Mouse (Mus musculus) ovary, postnatal 36 days (tissue): ENCODE measurements around the gene Tor1b.
"Not testable (repeated sequence)": the region's sequence is repeated elsewhere in the genome, so short reads cannot be mapped to it uniquely, and the experiment has no call there.

Experiments
- DNase-seq: peaks from one replicate; pipeline ENCODE4 v3.0.0; 2022; ENCODE audit warnings: low spot score, mixed read lengths

Gene Tor1b

GRCm38 (mm10) chr2:30931922-30932321 lies 20.8 kb upstream of the Tor1b start:
- DNase-seq, result no peak

- DNase-seq, result no peak
Measured at GRCm38 (mm10) chr2:30933032-30933431, 19.7 kb upstream of the Tor1b start.

DNA sequence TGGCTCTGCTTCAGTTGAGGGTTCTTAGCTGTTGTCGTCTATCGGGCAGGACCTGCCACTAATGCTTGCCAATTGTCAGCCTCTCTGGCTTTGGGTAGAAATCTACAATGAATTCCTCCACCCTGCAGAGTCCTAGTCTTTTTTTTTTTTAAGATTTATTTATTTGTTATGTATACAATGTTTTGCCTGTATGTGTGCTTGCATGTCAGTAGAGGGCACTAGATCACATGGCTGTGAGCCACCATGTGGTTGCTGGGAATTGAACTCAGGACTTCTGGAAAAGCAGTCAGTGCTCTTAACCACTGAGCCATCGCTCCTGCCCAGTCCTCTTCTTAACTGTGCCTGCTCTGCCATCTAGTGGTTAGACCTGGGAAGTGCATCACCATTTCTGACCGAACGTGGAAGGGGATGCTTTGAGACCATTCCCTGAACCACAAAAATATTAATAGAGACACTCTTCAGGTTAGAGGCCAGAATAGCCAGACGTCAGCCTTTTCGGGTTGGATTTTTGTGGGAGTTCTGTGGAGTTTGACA lies 18.8 kb upstream of the Tor1b start:
- DNase-seq, result peak; percentile 69

DNA sequence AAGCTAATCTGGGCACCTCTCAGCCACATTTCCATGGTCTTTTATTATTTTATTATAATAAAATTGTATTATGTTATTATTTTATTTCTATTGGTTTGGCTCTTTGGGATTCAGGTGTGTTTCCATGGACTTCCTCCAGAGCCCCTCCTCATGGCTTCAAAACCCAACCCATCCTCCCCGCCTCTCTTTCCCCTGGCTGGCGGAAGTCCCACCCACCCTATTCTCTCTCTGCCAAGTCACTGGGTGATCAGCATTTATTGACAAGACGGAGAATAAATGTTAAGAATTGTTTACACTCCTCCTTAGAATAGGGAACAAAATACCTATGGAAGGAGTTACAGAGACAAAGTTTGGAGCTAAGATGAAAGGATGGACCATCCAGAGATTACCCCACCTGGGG lies 16.0 kb upstream of the Tor1b start:
- DNase-seq, result no peak

GRCm38 (mm10) chr2:30937731-30938130 lies 15.0 kb upstream of the Tor1b start:
- DNase-seq, result no peak

DNA sequence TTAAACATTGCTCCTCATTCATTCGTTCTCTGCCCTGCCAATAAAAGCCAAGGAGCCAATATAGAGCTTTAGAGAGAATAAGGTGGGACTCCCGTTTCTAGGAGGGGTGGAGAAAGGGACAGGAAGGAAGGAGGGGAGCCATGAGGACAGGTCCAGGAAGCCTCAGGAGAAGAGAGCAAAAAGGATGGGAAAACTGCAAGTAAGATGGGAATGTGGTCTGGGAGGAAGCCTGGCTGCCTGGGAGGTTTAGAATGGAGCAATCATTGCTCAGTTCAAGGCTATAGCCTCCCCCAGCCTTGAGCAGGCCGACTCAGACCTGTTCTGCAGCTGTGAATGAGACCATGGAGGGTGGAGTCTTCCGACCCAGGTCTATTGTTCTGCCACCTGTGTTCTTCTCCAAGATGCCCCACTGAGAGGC lies 14.2 kb upstream of the Tor1b start:
- no peak for DNase-seq

GRCm38 (mm10) chr2:30941586-30941985 lies 11.2 kb upstream of the Tor1b start:
- DNase-seq, result no peak

GRCm38 (mm10) chr2:30942116-30942515 lies 10.6 kb upstream of the Tor1b start:
- not testable (repeated sequence) for DNase-seq

DNA sequence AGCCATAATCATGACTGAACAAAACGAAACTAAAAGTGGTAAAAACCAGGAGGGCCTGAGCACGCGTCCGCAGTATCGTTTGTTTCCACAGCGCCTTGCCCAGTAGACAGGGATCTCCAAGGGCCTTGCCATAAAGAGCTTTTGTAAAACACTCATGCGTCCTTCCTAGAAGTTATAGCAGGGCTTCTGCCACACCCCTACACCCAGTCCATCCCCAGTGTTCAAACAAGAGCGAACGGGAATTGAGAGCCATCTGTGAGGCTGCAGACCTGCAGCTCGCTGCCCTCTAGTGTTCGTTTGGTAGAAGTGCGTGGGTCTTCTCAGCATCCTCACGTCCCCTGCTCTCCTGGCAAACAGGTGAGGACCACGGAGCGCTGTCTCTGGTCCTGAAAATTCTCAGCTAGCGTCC lies 10.2 kb upstream of the Tor1b start:
- DNase-seq, result peak; percentile 58

DNA sequence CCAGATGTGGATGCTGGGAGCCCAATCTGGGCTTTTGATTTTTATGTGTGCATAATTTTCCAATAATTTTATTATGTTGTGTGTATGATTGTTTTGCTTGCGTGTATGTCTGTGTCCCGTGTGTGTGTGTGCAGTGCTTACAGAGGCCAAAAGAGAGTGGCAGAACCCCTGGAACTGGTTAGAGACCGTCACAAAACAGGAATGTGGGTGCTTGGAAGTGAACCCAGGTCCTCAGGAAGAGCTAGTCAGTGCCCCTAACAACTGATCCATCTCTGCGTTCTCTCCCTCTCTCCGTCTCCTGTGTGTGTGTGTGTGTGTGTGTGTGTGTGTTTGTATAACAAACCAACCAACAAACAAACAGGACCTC lies 319 bp upstream of the Tor1b start:
- no peak for DNase-seq

DNA sequence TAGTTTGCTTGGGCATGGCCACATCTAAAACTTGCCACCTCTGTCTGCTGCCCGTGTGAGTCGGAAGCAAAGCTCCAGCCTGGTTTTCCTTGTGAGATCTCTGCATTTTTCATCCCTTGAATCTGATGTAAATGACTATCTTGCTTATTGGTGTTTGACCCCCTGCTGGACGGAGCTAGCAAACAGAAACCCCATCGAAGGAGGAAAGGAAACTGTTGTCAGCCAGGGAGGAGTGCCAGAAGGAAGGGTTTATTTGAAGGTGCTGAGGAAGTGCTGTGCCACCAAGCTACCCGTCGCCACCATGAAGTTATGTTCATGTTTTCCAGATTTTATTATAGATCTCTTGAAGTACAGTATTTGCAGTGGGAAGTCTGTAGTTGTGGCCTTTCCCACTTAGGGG lies 2.0 kb downstream of the Tor1b start:
- no peak for DNase-seq

DNA sequence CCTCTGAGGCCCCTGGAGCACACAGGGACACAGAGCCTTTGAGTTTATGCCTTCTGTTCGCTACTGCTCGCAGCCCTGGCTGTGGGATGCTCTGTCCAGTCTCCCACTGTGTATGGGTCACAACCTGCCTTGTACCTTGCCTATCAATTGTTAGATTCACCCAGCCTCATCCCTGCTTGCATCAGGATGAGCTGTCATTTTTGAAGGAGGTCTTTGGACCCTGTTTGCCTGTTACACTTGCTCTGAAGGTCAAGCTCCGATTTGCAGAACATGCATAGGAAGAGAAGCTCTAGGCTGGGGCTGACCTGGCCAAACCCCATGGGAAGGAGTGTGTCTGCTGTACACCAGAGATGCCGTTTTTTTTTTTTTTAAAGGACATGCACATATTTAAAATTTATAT lies 4.8 kb downstream of the Tor1b start:
- no peak for DNase-seq

DNA sequence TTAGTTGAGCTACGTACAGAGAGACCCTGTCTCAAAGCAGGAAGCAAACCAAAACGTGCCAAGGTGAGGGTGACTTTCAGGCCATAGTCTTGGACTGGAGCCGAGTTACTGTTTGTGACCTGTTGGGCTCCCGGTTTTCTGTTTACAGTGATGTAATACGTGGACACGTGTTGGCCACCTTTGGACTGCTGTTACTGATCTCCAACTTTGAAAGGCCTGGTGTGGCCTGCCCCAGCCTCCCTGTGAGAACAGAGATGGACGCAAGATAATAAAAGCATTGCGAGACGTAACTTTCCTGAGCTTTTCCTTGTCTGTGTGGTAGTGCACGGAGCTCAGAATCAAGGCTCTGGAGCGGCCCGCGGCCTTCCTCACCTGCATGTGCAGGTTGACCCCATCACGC lies 6.0 kb downstream of the Tor1b start:
- no peak for DNase-seq

- no peak for DNase-seq
Measured at GRCm38 (mm10) chr2:30959856-30960255, 7.1 kb downstream of the Tor1b start.

DNA sequence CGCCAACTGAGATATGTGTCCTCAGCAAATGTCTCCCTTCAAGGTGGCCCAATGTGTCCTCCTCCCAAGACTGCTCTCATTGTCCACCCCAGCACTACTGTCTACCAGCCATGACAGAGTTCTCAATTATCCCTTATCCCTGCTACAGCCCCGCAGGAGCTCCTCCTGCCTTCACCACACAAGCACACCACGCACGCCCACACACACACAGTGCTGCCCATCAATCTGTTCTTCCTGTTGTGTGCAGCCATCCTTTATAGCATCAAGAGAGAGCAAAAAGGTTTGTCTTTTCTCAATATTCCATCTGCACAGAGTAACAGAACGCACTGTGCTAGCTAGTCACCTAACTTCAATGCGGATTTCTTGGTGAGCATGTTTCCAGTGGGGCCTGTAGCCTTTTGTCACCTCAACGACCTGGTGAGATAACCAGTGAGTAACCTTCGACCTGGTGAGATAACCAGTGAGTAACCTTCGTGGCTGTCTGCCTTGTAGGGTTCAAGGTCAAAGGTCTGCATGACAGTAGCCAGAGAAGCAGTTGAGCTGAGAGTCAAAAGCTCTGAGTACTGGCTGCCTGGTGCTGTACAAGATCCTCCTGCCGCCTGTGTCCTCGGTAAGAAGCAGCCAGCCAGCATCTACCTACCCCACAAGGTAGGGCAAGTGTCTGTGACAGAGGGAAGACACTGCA lies 10.0 kb downstream of the Tor1b start:
- no peak for DNase-seq

DNA sequence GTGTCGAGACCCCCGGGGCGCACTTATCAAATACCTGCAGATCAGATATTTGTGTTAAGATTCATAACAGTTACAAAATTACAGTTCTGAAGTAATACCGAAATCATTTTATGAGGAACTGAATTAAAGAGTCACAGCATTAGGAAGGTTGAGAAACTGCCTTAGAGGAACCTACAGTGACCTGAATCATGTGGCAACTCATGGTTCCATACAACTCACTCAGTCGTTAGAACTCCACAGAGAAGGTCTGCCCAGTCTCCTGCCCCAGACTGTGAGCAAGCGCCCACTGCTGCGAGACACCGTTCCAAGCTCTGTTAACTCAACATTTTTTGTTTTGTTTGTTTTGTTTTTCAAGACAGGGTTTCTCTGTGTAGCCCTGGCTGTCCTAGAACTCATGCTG lies 12.9 kb downstream of the Tor1b start:
- DNase-seq, result no peak

GRCm38 (mm10) chr2:30966826-30967225 lies 14.1 kb downstream of the Tor1b start:
- DNase-seq, result no peak

GRCm38 (mm10) chr2:30967352-30968327 lies 14.9 kb downstream of the Tor1b start, which contains the start of gene Tor1a:
Gene Tor1a (minus strand): TSS chr2:30967933.
- peak; percentile 89 for DNase-seq

DNA sequence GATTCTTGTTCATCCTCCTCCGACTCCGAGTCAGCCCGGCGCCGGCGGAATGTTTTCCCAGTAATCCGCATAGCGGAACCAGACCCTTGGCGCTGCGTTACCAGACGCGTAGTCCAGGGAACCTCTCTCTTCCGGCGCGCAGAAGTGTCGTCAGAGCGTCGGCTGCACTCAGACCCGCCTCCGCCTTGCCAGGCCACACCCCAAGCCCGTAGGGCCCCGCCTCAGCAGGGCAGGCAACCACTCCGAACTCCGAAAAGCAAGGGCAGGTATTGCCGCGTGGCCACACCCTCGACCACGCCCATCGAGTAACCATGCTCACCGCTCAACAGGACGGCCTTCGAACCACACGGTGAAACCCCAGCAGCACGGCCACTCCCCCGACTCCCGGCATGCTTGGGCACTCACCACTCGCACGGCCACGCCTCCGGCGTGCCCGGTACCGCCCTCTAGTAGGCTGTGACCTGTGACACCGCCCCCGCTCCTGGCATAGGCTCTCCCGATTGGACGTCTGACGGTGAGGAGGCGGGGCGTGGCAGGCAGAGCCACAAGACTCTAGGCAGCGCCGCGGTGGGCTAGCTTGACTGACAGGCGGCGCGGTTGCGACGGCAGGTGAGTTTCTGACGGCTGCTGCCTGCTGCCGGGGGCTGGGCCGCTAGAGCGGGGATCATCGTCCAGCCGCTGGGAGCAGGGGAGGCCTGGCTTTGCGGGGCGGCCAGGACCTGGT lies 29.2 kb downstream of the Tor1b start, which contains the start of the genes BC005624 and Usp20:
TSS of gene BC005624 (minus strand) at position 412 of the 724 bp plus-strand sequence.
TSS of gene Usp20 (plus strand) at position 490 of the 724 bp plus-strand sequence.
- peak; percentile 99 for DNase-seq

- no peak for DNase-seq
Measured at GRCm38 (mm10) chr2:30983024-30983423, 30.3 kb downstream of the Tor1b start.

DNA sequence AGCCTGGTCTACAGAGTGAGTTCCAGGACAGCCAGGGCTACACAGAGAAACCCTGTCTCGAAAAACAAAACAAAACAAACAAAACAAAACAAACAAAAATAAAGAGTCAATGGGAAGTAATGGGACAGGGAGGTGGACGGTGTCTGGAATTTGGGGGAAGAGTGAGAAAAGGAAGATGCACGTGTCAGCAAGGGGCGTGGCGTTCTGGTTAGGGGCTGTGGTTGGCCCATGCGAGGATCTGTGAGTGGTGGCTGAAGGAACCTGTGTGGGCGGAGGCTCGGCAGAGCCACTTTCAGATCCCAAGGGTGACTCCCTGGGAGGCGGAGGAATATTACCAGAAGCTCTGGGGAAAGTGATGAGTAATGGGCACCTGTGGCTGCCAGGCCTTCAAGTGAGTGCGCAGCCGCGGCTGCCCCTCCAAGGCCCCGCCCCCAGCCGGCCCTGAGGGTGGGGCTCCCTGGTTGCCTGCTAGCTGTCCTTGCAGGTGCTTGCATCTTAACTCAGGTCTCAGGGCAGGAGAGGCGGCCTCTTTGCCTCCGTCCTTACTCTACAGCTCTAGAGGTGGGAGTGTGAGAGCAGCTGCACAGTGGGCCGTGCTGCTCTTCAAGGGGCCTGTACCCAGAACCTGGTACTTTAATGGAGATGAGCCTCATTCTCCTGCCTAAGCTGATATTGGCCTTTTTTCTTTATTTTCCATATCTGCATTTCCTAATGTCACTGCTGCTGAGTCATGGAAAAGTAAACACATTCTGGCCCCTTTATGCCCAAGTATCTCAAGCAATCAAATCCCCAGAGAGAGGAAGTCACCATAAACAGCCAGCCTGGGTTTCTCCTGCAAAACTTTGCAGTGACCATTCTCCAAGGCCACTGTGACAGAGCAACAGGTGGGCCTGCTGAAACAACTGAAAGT lies 32.6 kb downstream of the Tor1b start:
- peak; percentile 60 for DNase-seq
